In the genomic region with DNA sequence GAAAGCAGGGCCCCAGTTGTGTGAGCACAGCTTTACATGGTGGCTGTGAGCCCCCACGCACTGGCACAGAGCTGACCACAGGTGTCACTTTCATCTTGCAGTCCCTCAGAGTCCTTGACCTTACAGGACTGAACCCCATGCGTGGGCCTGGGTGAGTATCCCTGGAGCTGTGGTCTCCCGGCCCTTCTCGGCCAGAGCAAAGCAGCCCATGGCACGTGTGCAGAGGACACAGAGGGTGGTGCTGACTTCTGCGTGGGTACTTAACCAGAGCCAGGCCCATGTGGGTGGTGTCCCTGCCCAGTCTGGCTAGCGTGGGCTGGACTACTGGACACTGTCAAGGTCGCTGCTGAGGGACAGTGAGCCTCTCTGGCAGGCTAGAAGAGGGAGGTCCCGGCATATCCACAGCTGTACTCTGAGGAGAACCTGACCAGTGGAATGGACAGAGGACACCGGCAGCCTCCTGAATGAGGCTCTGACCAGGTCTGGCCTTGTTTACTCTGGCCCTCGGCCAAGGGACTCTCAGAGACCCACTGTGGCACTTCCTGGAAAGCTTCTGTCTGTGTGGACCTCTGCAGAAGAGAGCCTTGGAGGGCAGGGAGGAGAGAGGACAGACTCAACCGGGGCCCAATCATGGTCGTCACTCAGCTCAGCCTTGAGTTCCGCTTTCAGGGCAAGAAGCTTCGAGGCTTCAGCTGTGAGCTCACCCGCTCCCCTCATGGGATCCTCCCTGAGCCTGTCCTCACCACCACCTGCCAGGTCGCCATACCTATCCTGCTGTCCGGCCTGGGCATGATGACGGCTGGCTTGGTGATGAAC, we compare ENCODE assay signal across 9 mouse cellular contexts. TPM values are rescaled to one million over a fixed set of nuclear protein-coding genes. Genes with fewer than 3 reads are reported as not detected.
DNase-seq lines count a peak whose midpoint lies in the region; ATAC-seq and TF ChIP-seq lines count a peak whose summit lies in the region.
"Had no signal": no experiment of that assay in that cellular context is flagged by ENCODE, and none has a peak within 500 bp of the region (broad histone marks: within the 10 kb centered on the region; RNA-seq: fewer than 3 reads in every experiment).

No protein-coding gene starts in this region.

- H3K9me3 ChIP-seq in heart, embryonic 11.5 days (replicated peaks; ENCODE audit: control insufficient read depth, low read length) = no peaks in the 10 kb centered on the region
- no peaks in the 10 kb centered on the region for H3K9me3 ChIP-seq in liver, embryonic 11.5 days (ENCODE audit: control insufficient read depth, low read length)
- H3K9me3 ChIP-seq: hindbrain, embryonic 15.5 days had no signal

- H3K36me3 ChIP-seq in heart, embryonic 11.5 days (ENCODE audit: control insufficient read depth, insufficient read depth, low read length) = no peaks in the 10 kb centered on the region
- H3K36me3 ChIP-seq in liver, embryonic 11.5 days (ENCODE audit: control insufficient read depth, insufficient read depth, low read length) = no peaks in the 10 kb centered on the region
- H3K36me3 ChIP-seq: hindbrain, embryonic 15.5 days had no signal

- peak overlapping the region; percentile 78 for H3K27ac ChIP-seq in heart, embryonic 11.5 days (ENCODE audit: low read depth, low read length)
- H3K27ac ChIP-seq in liver, embryonic 11.5 days (ENCODE audit: low read depth, low read length) = peak overlapping the region; percentile 94
- no peak overlapping the region for H3K27ac ChIP-seq in left cerebral cortex, adult 2 months
- H3K27ac ChIP-seq: hindbrain, embryonic 15.5 days had no signal

- H3K4me1 ChIP-seq in heart, embryonic 11.5 days (ENCODE audit: control insufficient read depth, insufficient read depth, low read length) = peaks cover 79% of the 10 kb centered on the region
- H3K4me1 ChIP-seq in liver, embryonic 11.5 days (replicated peaks; ENCODE audit: control insufficient read depth, insufficient read depth, low read length) = peaks cover 61% of the 10 kb centered on the region

- no peak for TF ChIP-seq CTCF in left cerebral cortex, adult 2 months (IDR thresholded peaks at IDR 0.05)

- peak overlapping the region; percentile 49 for H3K4me2 ChIP-seq in heart, embryonic 11.5 days
- peak overlapping the region; percentile 63 for H3K4me2 ChIP-seq in liver, embryonic 11.5 days
- H3K4me2 ChIP-seq: hindbrain, embryonic 15.5 days had no signal

- peak; percentile 47 for ATAC-seq in heart, embryonic 11.5 days (replicated peaks; ENCODE audit: insufficient number of reproducible peaks, low FRiP score, low TSS enrichment)
- ATAC-seq in liver, embryonic 11.5 days (replicated peaks; ENCODE audit: low FRiP score) = peak; percentile 5; the same call in 1 of the 2 replicates

- peak; percentile 43 for DNase-seq in thymus, postnatal 14 days
- DNase-seq in thymus, postnatal 0 days (ENCODE audit: low spot score) = no peak
- no peak for DNase-seq in liver, embryonic 11.5 days (ENCODE audit: low spot score)
- DNase-seq in testis, postnatal 10 days (ENCODE audit: low spot score) = peak; percentile 75
- DNase-seq in frontal cortex, postnatal 25 days (ENCODE audit: low spot score in 2 of 2) = no peak
- no peak for DNase-seq in layer of hippocampus, postnatal 14 days (ENCODE audit: low spot score in 2 of 2)
- no peak for DNase-seq in left cerebral cortex, adult 2 months (ENCODE audit: extremely low spot score in 1 of 2, low spot score in 2 of 2)

- intact Hi-C loops in left cerebral cortex, adult 2 months (cut with DNase I) = no loop called here

- no peaks in the 10 kb centered on the region for H3K27me3 ChIP-seq in heart, embryonic 11.5 days (ENCODE audit: control insufficient read depth, insufficient read depth, low read length)
- no peaks in the 10 kb centered on the region for H3K27me3 ChIP-seq in liver, embryonic 11.5 days (replicated peaks; ENCODE audit: control insufficient read depth, insufficient read depth, low read length)
- H3K27me3 ChIP-seq: hindbrain, embryonic 15.5 days had no signal

- H3K4me3 ChIP-seq in heart, embryonic 11.5 days (ENCODE audit: low read depth, low read length) = 0 out of 2 replicates have a peak overlapping the region, but pooled peaks have one; percentile 10
- peak overlapping the region; percentile 51 for H3K4me3 ChIP-seq in liver, embryonic 11.5 days (ENCODE audit: low read depth, low read length)
- no peak overlapping the region for H3K4me3 ChIP-seq in left cerebral cortex, adult 2 months
- H3K4me3 ChIP-seq: hindbrain, embryonic 15.5 days had no signal

- WGBS in heart, embryonic 11.5 days (ENCODE audit: insufficient replicate concordance) = 53% methylated on average over 19 of the region's 19 CpGs
- 39% methylated on average over 19 of the region's 19 CpGs for WGBS in liver, embryonic 11.5 days

- H3K9ac ChIP-seq in heart, embryonic 11.5 days (ENCODE audit: low read depth, low read length) = peak overlapping the region; percentile 36
- peak overlapping the region; percentile 86 for H3K9ac ChIP-seq in liver, embryonic 11.5 days (ENCODE audit: low read depth, low read length)
- H3K9ac ChIP-seq: hindbrain, embryonic 15.5 days had no signal

RNA-seq across cellular contexts. Expression of gene Slc41a3, which starts 14.5 kb away (rescaled TPM):
- polyA plus RNA-seq in thymus, postnatal 0 days (2015; fragmentation: Nextera tagmentation; extraction: Ambion mirVana) = 5.0 and 7.5 TPM in 2 replicates
- 11.1 and 12.6 TPM in 2 replicates for polyA plus RNA-seq in heart, embryonic 11.5 days (2014; fragmentation: Nextera tagmentation; extraction: Ambion mirVana)
- 43.0 and 46.2 TPM in 2 replicates for polyA plus RNA-seq in liver, embryonic 11.5 days (2014; fragmentation: Nextera tagmentation; extraction: Ambion mirVana)
- 1 to 10 TPM; 5.9 to 9.1 TPM for total RNA-seq in layer of hippocampus, postnatal 14 days (2021)
- 1 to 10 TPM; 3.8 to 4.5 TPM for total RNA-seq in left cerebral cortex, adult 2 months (2021)

Comparison
In these comparisons a context has a peak if more than half of its experiments do, and no peak if none do; other contexts are left out.
1. DNase-seq: peak in thymus, postnatal 14 days (single experiment) and testis, postnatal 10 days (single experiment); none in thymus, postnatal 0 days (single experiment), liver, embryonic 11.5 days (single experiment), frontal cortex, postnatal 25 days (0 of 2), layer of hippocampus, postnatal 14 days (0 of 2) and left cerebral cortex, adult 2 months (0 of 2).